Mouse (Mus musculus): ENCODE measurements around the gene Cnih4.

The Cnih4 gene

GRCm38 (mm10) chr1:181211403-181211919 lies 67.0 kb downstream of the Cnih4 start:
- DNase-seq (ENCODE audit: low spot score): no peak

GRCm38 (mm10) chr1:181211920-181212633 lies 67.6 kb downstream of the Cnih4 start, which contains the start of gene Wdr26:
Gene Wdr26, minus strand, starts transcription at chr1:181212001.
- peak; percentile 71 for DNase-seq (ENCODE audit: low spot score)

GRCm38 (mm10) chr1:181214296-181215035 lies 70.0 kb downstream of the Cnih4 start:
- no peak for DNase-seq (ENCODE audit: low spot score)

GRCm38 (mm10) chr1:181216315-181216714 lies 71.8 kb downstream of the Cnih4 start:
- DNase-seq (ENCODE audit: low spot score): no peak
